Mouse (Mus musculus) erythroid progenitor cell, adult 5-6 weeks (primary cell): Measurements from ENCODE around the gene Fhdc1. TPM values are rescaled to one million over a fixed set of nuclear protein-coding genes. Genes with fewer than 3 reads are reported as not detected.

Source experiments
- ATAC-seq: replicated peaks from 2 replicates; pipeline ENCODE4 v1.8.0; 2016; ENCODE audit warnings: moderate number of reproducible peaks, mild to moderate bottlenecking, moderate TSS enrichment, inconsistent platforms; ENCODE audit not compliant: poor library complexity, low FRiP score, severe bottlenecking
- total RNA-seq, 2 experiments: library from RNA; stranded (forward) in 1 of 2; stranded (reverse) in 1 of 2; fragments of 150-400 nt in 1 of 2; fragments of 186-747, 209-891 nt in 1 of 2; gene quantifications; 2 replicates each; pipeline versions ENCODE4 v1.2.3 to v1.2.4; 2015 to 2017; ENCODE audit warnings: low replicate concordance in 2 of 2

The Fhdc1 gene
- total RNA-seq, 2 experiments from 2014 or later, result 189 to 417 TPM

GRCm38 (mm10) chr3:84477498-84477897 is 2.7 kb downstream of the Fhdc1 start:
- ATAC-seq, result no peak

- no peak for ATAC-seq
Measured at GRCm38 (mm10) chr3:84474981-84475775, 5.1 kb downstream of the Fhdc1 start.

GRCm38 (mm10) chr3:84474398-84474797 is 5.8 kb downstream of the Fhdc1 start:
- no peak for ATAC-seq

- ATAC-seq, result no peak
Measured at GRCm38 (mm10) chr3:84472955-84473354, 7.3 kb downstream of the Fhdc1 start.

GRCm38 (mm10) chr3:84472527-84472926 is 7.7 kb downstream of the Fhdc1 start:
- ATAC-seq, result no peak

- peak; percentile 87 for ATAC-seq
Measured at GRCm38 (mm10) chr3:84471146-84471545, 9.1 kb downstream of the Fhdc1 start.

- ATAC-seq, result no peak
Measured at GRCm38 (mm10) chr3:84468111-84468453, 12.1 kb downstream of the Fhdc1 start.

GRCm38 (mm10) chr3:84467419-84468110 is 12.7 kb downstream of the Fhdc1 start:
- no peak for ATAC-seq

GRCm38 (mm10) chr3:84465822-84466500 is 14.3 kb downstream of the Fhdc1 start:
- no peak for ATAC-seq

- ATAC-seq, result peak; percentile 27
Measured at GRCm38 (mm10) chr3:84461687-84462086, 18.5 kb downstream of the Fhdc1 start.

GRCm38 (mm10) chr3:84460952-84461351 is 19.3 kb downstream of the Fhdc1 start:
- ATAC-seq, result peak; percentile 90

GRCm38 (mm10) chr3:84460499-84460898 is 19.7 kb downstream of the Fhdc1 start:
- no peak for ATAC-seq

- peak; percentile 85 for ATAC-seq
Measured at GRCm38 (mm10) chr3:84455733-84456417, 24.4 kb downstream of the Fhdc1 start.

GRCm38 (mm10) chr3:84450651-84451050 is 29.6 kb downstream of the Fhdc1 start:
- no peak for ATAC-seq

GRCm38 (mm10) chr3:84449015-84449414 is 31.2 kb downstream of the Fhdc1 start:
- no peak for ATAC-seq

- no peak for ATAC-seq
Measured at GRCm38 (mm10) chr3:84447803-84448202, 32.4 kb downstream of the Fhdc1 start.

- no peak for ATAC-seq
Measured at GRCm38 (mm10) chr3:84445838-84446237, 34.4 kb downstream of the Fhdc1 start.

- ATAC-seq, result no peak
Measured at GRCm38 (mm10) chr3:84442890-84443289, 37.3 kb downstream of the Fhdc1 start.

- no peak for ATAC-seq
Measured at GRCm38 (mm10) chr3:84439431-84440210, 40.6 kb downstream of the Fhdc1 start.
